Mouse (Mus musculus) adrenal gland, postnatal 4 days (tissue): ENCODE measurements around the gene A930033H14Rik. TPM values are rescaled to one million over a fixed set of nuclear protein-coding genes. Genes with fewer than 3 reads are reported as not detected.

Experiments
- total RNA-seq, 2 experiments: library from RNA; stranded (reverse); gene quantifications; 2 replicates each; pipeline ENCODE4 v1.2.3; 2021

The A930033H14Rik gene
- total RNA-seq, 2 experiments from 2014 or later: 6.6 to 7.7 TPM

Other genes with a start within 250 kb of the A930033H14Rik start
- gene Rhobtb1, start 61.7 kb downstream of the A930033H14Rik start, total RNA-seq: 10 to 100 TPM; 18.5 to 18.8 TPM
- 10 to 100 TPM; 79.6 to 84.1 TPM for gene Cdk1, start 139.8 kb upstream of the A930033H14Rik start, total RNA-seq
- 10 to 100 TPM; 37.4 to 54.2 TPM for gene Ank3, start 185.7 kb upstream of the A930033H14Rik start, total RNA-seq